Mouse (Mus musculus): ENCODE data around the gene Gnptg.
"Not testable (repeated sequence)": the region's sequence is repeated elsewhere in the genome, so short reads cannot be mapped to it uniquely, and the experiment has no call there.

Gene Gnptg

GRCm38 (mm10) chr17:25243131-25243780 lies 3.3 kb upstream of the Gnptg start:
- DNase-seq (ENCODE audit: low spot score) = no peak

- DNase-seq (ENCODE audit: low spot score) = no peak
Observed at GRCm38 (mm10) chr17:25235635-25236034, 4.3 kb downstream of the Gnptg start.

GRCm38 (mm10) chr17:25231621-25232020 lies 8.3 kb downstream of the Gnptg start:
- DNase-seq (ENCODE audit: low spot score) = not testable (repeated sequence)

GRCm38 (mm10) chr17:25230700-25231099 lies 9.2 kb downstream of the Gnptg start:
- DNase-seq (ENCODE audit: low spot score) = no peak

GRCm38 (mm10) chr17:25230014-25230655 lies 9.8 kb downstream of the Gnptg start:
- DNase-seq (ENCODE audit: low spot score) = not testable (repeated sequence)

GRCm38 (mm10) chr17:25227991-25228390 lies 11.9 kb downstream of the Gnptg start:
- DNase-seq (ENCODE audit: low spot score) = no peak

- DNase-seq (ENCODE audit: low spot score) = no peak
Observed at GRCm38 (mm10) chr17:25225659-25226058, 14.3 kb downstream of the Gnptg start.

- no peak for DNase-seq (ENCODE audit: low spot score)
Observed at GRCm38 (mm10) chr17:25224586-25225222, 15.2 kb downstream of the Gnptg start.

GRCm38 (mm10) chr17:25222951-25223601 lies 16.8 kb downstream of the Gnptg start:
- no peak for DNase-seq (ENCODE audit: low spot score)

GRCm38 (mm10) chr17:25222504-25222940 lies 17.4 kb downstream of the Gnptg start:
- DNase-seq (ENCODE audit: low spot score) = not testable (repeated sequence)

GRCm38 (mm10) chr17:25221821-25222503 lies 18.0 kb downstream of the Gnptg start:
- no peak for DNase-seq (ENCODE audit: low spot score)

GRCm38 (mm10) chr17:25220746-25221145 lies 19.2 kb downstream of the Gnptg start:
- DNase-seq (ENCODE audit: low spot score) = no peak

GRCm38 (mm10) chr17:25219492-25220295 lies 20.2 kb downstream of the Gnptg start:
- DNase-seq (ENCODE audit: low spot score) = no peak

GRCm38 (mm10) chr17:25218967-25219366 lies 21.0 kb downstream of the Gnptg start:
- no peak for DNase-seq (ENCODE audit: low spot score)

GRCm38 (mm10) chr17:25215431-25215830 lies 24.5 kb downstream of the Gnptg start:
- no peak for DNase-seq (ENCODE audit: low spot score)

GRCm38 (mm10) chr17:25211705-25212104 lies 28.2 kb downstream of the Gnptg start:
- DNase-seq (ENCODE audit: low spot score) = no peak

- DNase-seq (ENCODE audit: low spot score) = no peak
Observed at GRCm38 (mm10) chr17:25210680-25211466, 29.1 kb downstream of the Gnptg start.

GRCm38 (mm10) chr17:25210006-25210405 lies 29.9 kb downstream of the Gnptg start:
- DNase-seq (ENCODE audit: low spot score) = no peak

GRCm38 (mm10) chr17:25202401-25202800 lies 37.5 kb downstream of the Gnptg start:
- DNase-seq (ENCODE audit: low spot score) = no peak

GRCm38 (mm10) chr17:25189091-25189490 lies 50.8 kb downstream of the Gnptg start:
- DNase-seq (ENCODE audit: low spot score) = no peak

Data from ovary, adult 18-20 months (tissue).